Mouse (Mus musculus): ENCODE results near the gene Tbxas1. TPM values are rescaled to one million over a fixed set of nuclear protein-coding genes. Genes with fewer than 3 reads are reported as not detected.
A peak's percentile ranks its signal among the peaks of the same experiment; 100 is the strongest.

The Tbxas1 gene
- total RNA-seq, 1 experiment from 2014 or later, result 19.2 TPM

GRCm38 (mm10) chr6:38941016-38941415 lies 65.8 kb downstream of the Tbxas1 start:
- ATAC-seq (replicated peaks; ENCODE audit: insufficient number of reproducible peaks, low FRiP score, low TSS enrichment, poor library complexity, severe bottlenecking), result peak; percentile 49; the same call in 1 of the 2 replicates

DNA sequence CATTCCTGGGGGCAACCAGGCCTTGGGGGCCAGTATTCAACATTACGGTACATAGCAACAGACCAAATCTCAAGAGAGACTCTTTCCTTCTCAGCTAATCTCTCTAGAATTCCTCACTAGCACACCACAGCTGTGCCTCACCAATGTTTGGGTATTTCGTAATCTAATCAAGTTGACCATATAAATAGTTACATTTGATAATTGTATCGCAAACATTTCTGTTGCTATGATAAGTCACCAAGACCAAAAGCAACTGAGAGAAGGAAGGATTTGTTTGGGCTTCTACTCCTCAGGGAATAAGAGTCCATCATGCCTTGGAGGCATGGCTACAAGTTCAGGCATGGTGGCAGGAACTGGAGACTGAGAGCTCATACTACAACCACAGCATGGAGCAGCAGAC lies 67.6 kb downstream of the Tbxas1 start:
- ATAC-seq (replicated peaks; ENCODE audit: insufficient number of reproducible peaks, low FRiP score, low TSS enrichment, poor library complexity, severe bottlenecking), result no peak

DNA sequence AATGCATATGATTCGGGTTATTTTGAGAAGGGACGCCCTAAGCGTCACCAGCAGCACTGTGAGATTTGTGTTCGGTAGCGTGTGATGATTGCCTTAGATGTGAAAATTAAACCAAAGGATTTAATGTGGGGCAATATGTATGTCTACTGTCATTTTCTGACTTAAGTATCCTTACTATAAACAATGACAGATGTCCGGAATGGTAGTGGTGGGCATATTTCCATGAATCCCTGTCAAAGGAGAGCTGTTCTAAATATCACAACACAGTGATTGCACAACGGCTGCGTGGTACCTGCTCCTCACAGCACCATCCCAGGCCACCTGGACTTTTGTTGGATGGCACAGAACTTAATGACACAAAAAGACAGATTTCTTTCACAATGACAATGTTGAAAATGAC lies 69.2 kb downstream of the Tbxas1 start:
- ATAC-seq (replicated peaks; ENCODE audit: insufficient number of reproducible peaks, low FRiP score, low TSS enrichment, poor library complexity, severe bottlenecking), result no peak

DNA sequence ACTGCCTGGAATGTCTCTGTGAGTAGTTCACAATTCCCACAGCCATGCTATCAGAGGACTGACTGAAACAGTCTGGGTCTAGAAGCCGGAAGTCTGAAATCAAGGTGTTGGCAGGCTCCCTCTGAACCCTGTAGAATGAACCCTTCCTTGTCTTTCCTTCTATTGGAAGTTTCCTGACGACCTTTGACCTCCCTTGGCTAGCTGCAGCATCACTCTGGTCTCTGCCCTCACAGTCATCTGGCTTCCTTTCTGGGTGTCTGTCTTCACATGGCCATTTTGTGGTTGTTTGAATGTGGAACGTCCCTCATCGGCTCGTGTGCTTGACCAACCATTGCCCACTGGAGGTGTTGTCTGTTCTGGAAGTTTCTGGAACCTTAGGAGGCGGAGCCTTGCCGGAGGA lies 69.6 kb downstream of the Tbxas1 start:
- ATAC-seq (replicated peaks; ENCODE audit: insufficient number of reproducible peaks, low FRiP score, low TSS enrichment, poor library complexity, severe bottlenecking), result no peak

DNA sequence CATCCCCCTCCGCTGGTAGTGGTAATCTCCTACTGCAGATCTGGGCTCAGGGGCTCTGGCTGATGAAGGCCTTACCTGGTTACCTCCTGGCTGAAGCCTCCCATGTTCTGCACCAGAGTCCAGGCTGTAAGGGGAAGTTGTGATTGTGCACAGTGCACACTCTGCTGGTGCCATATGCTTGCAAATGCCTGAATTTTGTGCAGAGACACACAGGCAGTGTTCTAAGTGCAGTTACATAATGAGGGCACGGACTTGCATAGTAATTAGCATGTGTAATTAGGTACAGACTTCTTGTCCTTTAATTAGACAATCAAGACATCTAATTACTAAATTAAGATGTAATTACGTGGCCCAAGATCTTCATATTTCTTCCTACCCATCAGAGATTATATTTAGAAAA lies 70.5 kb downstream of the Tbxas1 start:
- no peak for ATAC-seq (replicated peaks; ENCODE audit: insufficient number of reproducible peaks, low FRiP score, low TSS enrichment, poor library complexity, severe bottlenecking)

GRCm38 (mm10) chr6:38947282-38947681 lies 72.1 kb downstream of the Tbxas1 start:
- ATAC-seq (replicated peaks; ENCODE audit: insufficient number of reproducible peaks, low FRiP score, low TSS enrichment, poor library complexity, severe bottlenecking), result no peak

DNA sequence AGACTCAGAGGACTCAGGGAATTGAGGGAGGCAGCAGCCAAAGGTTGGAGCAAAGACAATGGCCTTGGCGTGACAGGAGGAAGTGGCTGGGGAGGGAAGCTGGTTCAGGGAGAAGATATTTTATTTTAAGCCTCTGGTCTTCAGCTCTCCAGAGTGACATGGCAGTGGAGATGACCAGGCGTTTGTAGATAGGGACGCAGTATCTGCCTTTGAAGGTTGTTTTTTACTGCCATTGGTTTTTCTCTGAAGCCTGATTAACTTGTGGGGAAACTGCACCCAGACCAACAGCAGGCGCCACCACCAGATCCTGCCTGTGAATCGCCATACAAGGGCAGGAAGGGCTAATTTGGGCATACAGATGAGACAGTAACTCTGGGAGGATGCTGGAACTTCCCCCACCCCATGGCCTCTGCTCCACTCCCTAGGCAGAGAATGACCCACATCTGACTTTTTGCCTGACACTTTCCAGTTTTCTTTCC lies 74.5 kb downstream of the Tbxas1 start:
- 0 out of 2 replicates have a peak, but pooled peaks have one; percentile 28 for ATAC-seq (replicated peaks; ENCODE audit: insufficient number of reproducible peaks, low FRiP score, low TSS enrichment, poor library complexity, severe bottlenecking)

DNA sequence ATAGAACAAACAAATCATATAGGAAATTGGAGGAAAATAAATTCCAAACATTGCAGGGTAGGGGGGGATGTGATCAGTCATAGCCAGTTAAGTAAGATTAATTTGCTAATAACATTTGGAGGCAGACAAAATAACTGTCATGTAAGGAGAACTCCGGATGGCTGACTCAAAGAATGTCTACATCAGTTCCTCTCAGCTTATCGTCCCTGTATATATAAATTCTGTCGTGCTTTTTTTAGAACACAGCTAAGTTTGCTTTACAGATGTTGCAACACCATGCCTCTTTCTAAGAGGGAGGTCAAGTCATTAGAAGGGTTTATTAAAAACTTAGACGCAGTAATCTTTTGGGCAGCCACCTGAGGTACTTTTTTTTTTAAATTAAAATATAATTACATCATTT lies 75.1 kb downstream of the Tbxas1 start:
- no peak for ATAC-seq (replicated peaks; ENCODE audit: insufficient number of reproducible peaks, low FRiP score, low TSS enrichment, poor library complexity, severe bottlenecking)

DNA sequence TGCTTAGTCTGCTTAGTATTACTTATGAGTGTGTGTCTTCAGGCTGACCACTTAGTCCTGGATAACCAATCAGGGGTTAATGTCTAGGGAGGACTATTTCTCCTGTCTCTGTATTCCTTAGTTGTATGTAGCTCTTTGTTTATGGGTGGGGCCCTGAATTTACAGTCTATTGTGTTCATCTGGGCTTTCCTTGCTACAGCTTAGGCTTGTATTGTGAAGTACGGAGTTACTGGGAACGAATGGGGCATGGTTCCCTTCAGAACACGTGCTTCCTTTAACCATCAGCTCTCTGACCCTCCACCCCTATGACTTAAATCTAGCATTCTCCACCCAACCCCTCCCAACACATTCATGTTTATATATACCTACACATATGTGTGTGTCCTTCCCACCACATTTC lies 75.6 kb downstream of the Tbxas1 start:
- no peak for ATAC-seq (replicated peaks; ENCODE audit: insufficient number of reproducible peaks, low FRiP score, low TSS enrichment, poor library complexity, severe bottlenecking)

- ATAC-seq (replicated peaks; ENCODE audit: insufficient number of reproducible peaks, low FRiP score, low TSS enrichment, poor library complexity, severe bottlenecking), result no peak
These were observed 81.4 kb downstream of the Tbxas1 start for GRCm38 (mm10) chr6:38956641-38957040.

- no peak for ATAC-seq (replicated peaks; ENCODE audit: insufficient number of reproducible peaks, low FRiP score, low TSS enrichment, poor library complexity, severe bottlenecking)
These were observed 82.0 kb downstream of the Tbxas1 start for GRCm38 (mm10) chr6:38957246-38957645.

- no peak for ATAC-seq (replicated peaks; ENCODE audit: insufficient number of reproducible peaks, low FRiP score, low TSS enrichment, poor library complexity, severe bottlenecking)
These were observed 84.3 kb downstream of the Tbxas1 start for GRCm38 (mm10) chr6:38959502-38959901.

- no peak for ATAC-seq (replicated peaks; ENCODE audit: insufficient number of reproducible peaks, low FRiP score, low TSS enrichment, poor library complexity, severe bottlenecking)
These were observed 85.2 kb downstream of the Tbxas1 start for GRCm38 (mm10) chr6:38960367-38960766.

DNA sequence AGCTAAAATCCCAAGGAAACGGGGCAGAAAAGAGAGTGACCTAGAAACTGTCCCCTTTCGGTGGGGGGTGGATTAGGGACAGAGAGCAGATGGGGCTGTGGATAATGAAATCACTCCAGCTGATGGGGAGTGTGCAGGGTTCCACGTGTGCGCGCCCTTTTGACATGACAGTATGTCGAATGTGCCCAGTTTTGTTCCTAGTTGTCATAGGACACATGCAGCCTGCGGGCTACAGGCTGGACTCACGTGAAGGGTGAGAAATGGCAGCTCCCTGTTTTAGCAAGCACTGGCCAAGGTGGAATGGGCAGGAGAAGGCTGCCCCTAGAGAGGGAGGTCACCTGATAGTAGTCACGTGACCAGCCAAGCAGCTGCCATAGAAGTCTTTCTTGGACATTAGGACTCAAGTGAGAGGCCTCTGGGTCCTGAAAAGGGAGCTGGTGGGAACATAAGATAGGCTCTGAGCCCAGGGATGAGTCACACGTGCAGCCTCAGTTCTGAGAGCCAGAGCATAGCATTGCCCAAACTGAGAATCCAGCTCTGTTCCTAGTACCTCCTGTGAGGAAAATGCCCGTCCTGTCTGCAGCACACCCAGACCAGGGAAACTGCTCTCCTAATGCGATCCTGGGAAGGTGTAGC lies 85.7 kb downstream of the Tbxas1 start:
- no peak for ATAC-seq (replicated peaks; ENCODE audit: insufficient number of reproducible peaks, low FRiP score, low TSS enrichment, poor library complexity, severe bottlenecking)

DNA sequence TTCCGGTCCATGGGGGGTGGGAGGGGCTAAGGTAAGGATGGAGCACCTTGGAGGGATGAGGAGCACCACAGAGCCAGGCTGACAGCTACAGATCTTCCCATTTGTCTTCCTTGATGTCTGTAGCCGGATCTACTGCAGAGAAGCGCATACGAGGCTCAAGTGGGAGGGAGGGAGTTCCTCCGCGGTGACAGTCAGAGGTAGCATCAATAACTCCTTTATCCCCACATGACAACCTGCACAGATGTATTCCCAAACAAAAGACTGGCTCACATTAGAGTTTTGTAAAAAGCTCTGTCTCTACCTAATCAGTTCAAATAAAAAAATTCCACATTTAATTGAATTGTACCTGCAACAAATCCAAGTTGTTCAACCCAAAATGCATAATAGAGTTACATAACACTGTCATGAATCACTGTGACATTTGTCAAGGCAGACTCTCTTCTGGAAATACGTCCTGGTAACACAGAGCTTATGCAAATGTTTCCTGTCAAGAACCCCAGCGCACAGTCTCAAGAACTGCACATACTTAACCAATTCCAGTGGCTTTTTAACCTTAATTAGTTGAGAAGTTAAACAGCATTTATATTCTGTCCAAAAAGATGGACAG lies 86.3 kb downstream of the Tbxas1 start:
- ATAC-seq (replicated peaks; ENCODE audit: insufficient number of reproducible peaks, low FRiP score, low TSS enrichment, poor library complexity, severe bottlenecking), result no peak

GRCm38 (mm10) chr6:38966839-38967238 lies 91.6 kb downstream of the Tbxas1 start:
- no peak for ATAC-seq (replicated peaks; ENCODE audit: insufficient number of reproducible peaks, low FRiP score, low TSS enrichment, poor library complexity, severe bottlenecking)

DNA sequence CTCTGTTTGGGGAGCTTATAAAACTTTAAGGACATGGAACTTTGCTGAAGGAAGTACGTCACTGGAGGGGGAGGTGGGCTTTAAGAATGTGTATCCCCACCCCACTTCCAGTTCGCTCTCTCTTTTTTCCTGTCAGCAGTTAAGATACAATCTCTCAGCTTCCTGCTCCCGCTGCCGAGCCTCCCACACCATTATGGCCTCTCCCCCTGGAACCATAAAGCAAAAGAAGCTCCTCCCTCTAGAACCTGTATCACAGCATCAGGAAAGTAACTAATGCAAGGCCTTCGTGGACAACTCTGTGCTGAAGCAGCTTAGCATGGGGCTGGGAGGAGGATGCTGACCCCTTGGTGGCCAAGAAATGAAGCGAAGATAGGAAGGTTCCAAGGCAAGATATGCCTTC lies 92.1 kb downstream of the Tbxas1 start:
- ATAC-seq (replicated peaks; ENCODE audit: insufficient number of reproducible peaks, low FRiP score, low TSS enrichment, poor library complexity, severe bottlenecking), result no peak

DNA sequence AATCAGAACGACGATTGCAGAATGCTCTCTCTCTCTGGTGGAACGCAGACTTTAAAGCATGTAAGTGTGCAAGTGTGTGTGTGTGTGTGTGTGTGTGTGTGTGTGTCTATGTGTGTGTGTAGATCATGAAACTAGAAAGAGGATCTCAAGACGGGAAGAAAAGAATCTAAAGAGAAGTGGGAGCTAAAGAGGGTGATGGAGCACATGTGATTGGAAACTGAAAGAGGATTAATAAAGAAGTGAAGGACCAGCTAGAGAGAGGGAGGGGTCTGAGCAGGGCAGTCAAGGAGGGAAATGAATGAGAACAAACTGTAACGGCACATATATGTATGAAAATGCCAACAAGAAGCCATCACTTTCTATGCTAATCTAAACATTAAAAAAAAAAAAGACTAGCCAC lies 92.8 kb downstream of the Tbxas1 start:
- peak; percentile 66; the same call in 1 of the 2 replicates for ATAC-seq (replicated peaks; ENCODE audit: insufficient number of reproducible peaks, low FRiP score, low TSS enrichment, poor library complexity, severe bottlenecking)

GRCm38 (mm10) chr6:38969944-38970740 lies 94.9 kb downstream of the Tbxas1 start:
- ATAC-seq (replicated peaks; ENCODE audit: insufficient number of reproducible peaks, low FRiP score, low TSS enrichment, poor library complexity, severe bottlenecking), result no peak

GRCm38 (mm10) chr6:38970759-38971158 lies 95.6 kb downstream of the Tbxas1 start:
- ATAC-seq (replicated peaks; ENCODE audit: insufficient number of reproducible peaks, low FRiP score, low TSS enrichment, poor library complexity, severe bottlenecking), result no peak
